Mouse (Mus musculus) E14TG2a.4 (cell line): ENCODE data around the gene 4921539E11Rik.
A peak's percentile ranks its signal among the peaks of the same experiment; 100 is the strongest.

ENCODE experiments used
- H3K27me3 ChIP-seq: 2 replicates; pipeline ENCODE4 v1.6.1; 2014; ENCODE audit warnings: low read length, control low read depth; ENCODE audit not compliant: insufficient read depth
- H3K36me3 ChIP-seq: 2 replicates; pipeline ENCODE4 v1.6.1; 2014; ENCODE audit warnings: low read length, control low read depth; ENCODE audit not compliant: insufficient read depth
- H3K4me1 ChIP-seq: replicated peaks from 2 replicates; pipeline ENCODE4 v1.6.1; 2014; ENCODE audit warnings: low read depth, low read length, control low read depth
- H3K4me3 ChIP-seq: replicated peaks from 2 replicates; pipeline ENCODE4 v1.5.1; 2014; ENCODE audit warnings: mild to moderate bottlenecking, low read length
- H3K9me3 ChIP-seq: 2 replicates; pipeline ENCODE4 v1.6.1; 2014; ENCODE audit warnings: low read length, control low read depth
- CTCF ChIP-seq: conservative IDR thresholded peaks from 2 replicates; pipeline ENCODE4 v1.5.1; 2014; ENCODE audit warnings: low read length
- NANOG ChIP-seq: IDR thresholded peaks from 2 replicates; pipeline ENCODE4 v1.6.1; 2014; ENCODE audit warnings: borderline replicate concordance, low read length, mixed read lengths
- POU5F1 ChIP-seq: IDR thresholded peaks from 2 replicates; pipeline ENCODE4 v1.6.1; 2014; ENCODE audit warnings: low read length, borderline replicate concordance

Gene 4921539E11Rik

GRCm38 (mm10) chr4:103290763-103291162 lies at the start of gene 4921539E11Rik:
Gene 4921539E11Rik, minus strand, starts transcription at chr4:103290863.
- H3K9me3 ChIP-seq, result no peaks in the 10 kb centered on the region
- TF ChIP-seq CTCF, result no peak
- TF ChIP-seq POU5F1, result no peak
- no peak for TF ChIP-seq NANOG
- peaks cover 4% of the 10 kb centered on the region; the same call in 1 of the 2 replicates for H3K27me3 ChIP-seq
- H3K4me3 ChIP-seq, result no peak within 1 kb of the TSS
- H3K36me3 ChIP-seq, result no peaks in the 10 kb centered on the region
- H3K4me1 ChIP-seq, result no peaks in the 10 kb centered on the region

- peaks cover 19% of the 10 kb centered on the region for H3K36me3 ChIP-seq
- no peak overlapping the region for H3K4me3 ChIP-seq
- TF ChIP-seq NANOG (no peak), CTCF (no peak), POU5F1 (no peak)
- no peaks in the 10 kb centered on the region for H3K9me3 ChIP-seq
- no peaks in the 10 kb centered on the region; the same call in 1 of the 2 replicates for H3K4me1 ChIP-seq
- H3K27me3 ChIP-seq, result no peaks in the 10 kb centered on the region
These were observed 44.5 kb upstream of the 4921539E11Rik start for GRCm38 (mm10) chr4:103335134-103335533.

GRCm38 (mm10) chr4:103329348-103329747 lies 38.7 kb upstream of the 4921539E11Rik start:
- H3K36me3 ChIP-seq, result peaks cover 19% of the 10 kb centered on the region
- no peak overlapping the region for H3K4me3 ChIP-seq
- no peaks in the 10 kb centered on the region; the same call in 1 of the 2 replicates for H3K4me1 ChIP-seq
- no peaks in the 10 kb centered on the region for H3K27me3 ChIP-seq
- TF ChIP-seq CTCF (no peak), NANOG (no peak), POU5F1 (no peak)
- H3K9me3 ChIP-seq, result no peaks in the 10 kb centered on the region

GRCm38 (mm10) chr4:103326994-103327393 lies 36.3 kb upstream of the 4921539E11Rik start:
- peaks cover 13% of the 10 kb centered on the region for H3K36me3 ChIP-seq
- no peak overlapping the region for H3K4me3 ChIP-seq
- TF ChIP-seq NANOG (no peak), CTCF (peak; percentile 31)
- no peaks in the 10 kb centered on the region; the same call in 1 of the 2 replicates for H3K4me1 ChIP-seq
- no peaks in the 10 kb centered on the region for H3K9me3 ChIP-seq
- H3K27me3 ChIP-seq, result no peaks in the 10 kb centered on the region

GRCm38 (mm10) chr4:103324688-103325451 lies 34.2 kb upstream of the 4921539E11Rik start:
- TF ChIP-seq CTCF, result no peak
- no peak for TF ChIP-seq POU5F1
- no peak for TF ChIP-seq NANOG
- Histone ChIP-seq H3K36me3 (peaks cover 16% of the 10 kb centered on the region), H3K4me1 (no peaks in the 10 kb centered on the region; the same call in 1 of the 2 replicates), H3K27me3 (no peaks in the 10 kb centered on the region), H3K9me3 (no peaks in the 10 kb centered on the region), H3K4me3 (no peak overlapping the region)

- peaks cover 4% of the 10 kb centered on the region for H3K4me1 ChIP-seq
- H3K9me3 ChIP-seq, result no peaks in the 10 kb centered on the region
- TF ChIP-seq NANOG, result no peak
- H3K4me3 ChIP-seq, result no peak overlapping the region
- H3K36me3 ChIP-seq, result peaks cover 22% of the 10 kb centered on the region
- no peaks in the 10 kb centered on the region for H3K27me3 ChIP-seq
These were observed 30.8 kb upstream of the 4921539E11Rik start for GRCm38 (mm10) chr4:103321461-103321860.

GRCm38 (mm10) chr4:103315861-103316260 lies 25.2 kb upstream of the 4921539E11Rik start:
- TF ChIP-seq NANOG, result no peak
- no peak for TF ChIP-seq CTCF
- no peak for TF ChIP-seq POU5F1
- no peak overlapping the region for H3K4me3 ChIP-seq
- no peaks in the 10 kb centered on the region for H3K27me3 ChIP-seq
- no peaks in the 10 kb centered on the region for H3K9me3 ChIP-seq
- peaks cover 6% of the 10 kb centered on the region; the same call in 1 of the 2 replicates for H3K36me3 ChIP-seq
- peaks cover 17% of the 10 kb centered on the region for H3K4me1 ChIP-seq

GRCm38 (mm10) chr4:103314526-103314910 lies 23.9 kb upstream of the 4921539E11Rik start:
- TF ChIP-seq CTCF, result no peak
- no peak for TF ChIP-seq NANOG
- no peak for TF ChIP-seq POU5F1
- peak overlapping the region; percentile 87 for H3K4me3 ChIP-seq
- no peaks in the 10 kb centered on the region for H3K27me3 ChIP-seq
- H3K9me3 ChIP-seq, result no peaks in the 10 kb centered on the region
- peaks cover 17% of the 10 kb centered on the region for H3K4me1 ChIP-seq
- peaks cover 6% of the 10 kb centered on the region; the same call in 1 of the 2 replicates for H3K36me3 ChIP-seq
